Mouse (Mus musculus): Measurements from ENCODE around the gene Cdkn1a. TPM values are rescaled to one million over a fixed set of nuclear protein-coding genes. Genes with fewer than 3 reads are reported as not detected.

The Cdkn1a gene
- polyA plus RNA-seq, 1 experiment, result 10.5 TPM

GRCm38 (mm10) chr17:29059581-29059980, 31.2 kb upstream of the Cdkn1a start:
- H3K27me3 ChIP-seq (ENCODE audit: control insufficient read depth, insufficient read depth, low read length), result no peaks in the 10 kb centered on the region
- TF ChIP-seq CTCF (IDR thresholded peaks at IDR 0.05; ENCODE audit: control insufficient read depth, insufficient read depth, insufficient replicate concordance, low read depth, low read length) (no peak), POLR2A (IDR thresholded peaks at IDR 0.05; ENCODE audit: control insufficient read depth, low read depth, low read length) (no peak)
- no peaks in the 10 kb centered on the region for H3K36me3 ChIP-seq (ENCODE audit: control insufficient read depth, insufficient read depth, low read length)
- peak overlapping the region; percentile 41 for H3K4me3 ChIP-seq (ENCODE audit: control insufficient read depth, low read depth, low read length)
- no peak overlapping the region for H3K27ac ChIP-seq (ENCODE audit: control insufficient read depth, insufficient read depth, low read depth, low read length)
- no peaks in the 10 kb centered on the region; the same call in 1 of the 2 replicates for H3K4me1 ChIP-seq (ENCODE audit: control insufficient read depth, insufficient read depth, low read length)

- no peak for TF ChIP-seq CTCF (IDR thresholded peaks at IDR 0.05; ENCODE audit: control insufficient read depth, insufficient read depth, insufficient replicate concordance, low read depth, low read length)
- no peak for TF ChIP-seq POLR2A (IDR thresholded peaks at IDR 0.05; ENCODE audit: control insufficient read depth, low read depth, low read length)
- H3K27ac ChIP-seq (ENCODE audit: control insufficient read depth, insufficient read depth, low read depth, low read length), result no peak overlapping the region
- no peaks in the 10 kb centered on the region for H3K27me3 ChIP-seq (ENCODE audit: control insufficient read depth, insufficient read depth, low read length)
- no peak overlapping the region for H3K4me3 ChIP-seq (ENCODE audit: control insufficient read depth, low read depth, low read length)
- H3K36me3 ChIP-seq (ENCODE audit: control insufficient read depth, insufficient read depth, low read length), result no peaks in the 10 kb centered on the region
- no peaks in the 10 kb centered on the region; the same call in 1 of the 2 replicates for H3K4me1 ChIP-seq (ENCODE audit: control insufficient read depth, insufficient read depth, low read length)
Observed at GRCm38 (mm10) chr17:29060946-29061345, 29.8 kb upstream of the Cdkn1a start.

GRCm38 (mm10) chr17:29062119-29063035, 28.4 kb upstream of the Cdkn1a start:
- no peak for TF ChIP-seq POLR2A (IDR thresholded peaks at IDR 0.05; ENCODE audit: control insufficient read depth, low read depth, low read length)
- TF ChIP-seq CTCF (IDR thresholded peaks at IDR 0.05; ENCODE audit: control insufficient read depth, insufficient read depth, insufficient replicate concordance, low read depth, low read length), result no peak
- no peaks in the 10 kb centered on the region; the same call in 1 of the 2 replicates for H3K4me1 ChIP-seq (ENCODE audit: control insufficient read depth, insufficient read depth, low read length)
- no peaks in the 10 kb centered on the region for H3K27me3 ChIP-seq (ENCODE audit: control insufficient read depth, insufficient read depth, low read length)
- H3K36me3 ChIP-seq (ENCODE audit: control insufficient read depth, insufficient read depth, low read length), result no peaks in the 10 kb centered on the region
- H3K27ac ChIP-seq (ENCODE audit: control insufficient read depth, insufficient read depth, low read depth, low read length), result peak overlapping the region; percentile 26; the same call in 1 of the 2 replicates
- H3K4me3 ChIP-seq (ENCODE audit: control insufficient read depth, low read depth, low read length), result no peak overlapping the region

- H3K27ac ChIP-seq (ENCODE audit: control insufficient read depth, insufficient read depth, low read depth, low read length), result no peak overlapping the region
- no peaks in the 10 kb centered on the region for H3K27me3 ChIP-seq (ENCODE audit: control insufficient read depth, insufficient read depth, low read length)
- TF ChIP-seq CTCF (IDR thresholded peaks at IDR 0.05; ENCODE audit: control insufficient read depth, insufficient read depth, insufficient replicate concordance, low read depth, low read length) (no peak), POLR2A (IDR thresholded peaks at IDR 0.05; ENCODE audit: control insufficient read depth, low read depth, low read length) (no peak)
Observed at GRCm38 (mm10) chr17:29063121-29063987, 27.4 kb upstream of the Cdkn1a start.

GRCm38 (mm10) chr17:29063988-29064285, 26.8 kb upstream of the Cdkn1a start:
- Histone ChIP-seq H3K36me3 (ENCODE audit: control insufficient read depth, insufficient read depth, low read length) (no peaks in the 10 kb centered on the region), H3K27me3 (ENCODE audit: control insufficient read depth, insufficient read depth, low read length) (no peaks in the 10 kb centered on the region), H3K27ac (ENCODE audit: control insufficient read depth, insufficient read depth, low read depth, low read length) (no peak overlapping the region), H3K4me1 (ENCODE audit: control insufficient read depth, insufficient read depth, low read length) (no peaks in the 10 kb centered on the region; the same call in 1 of the 2 replicates), H3K4me3 (ENCODE audit: control insufficient read depth, low read depth, low read length) (no peak overlapping the region)
- TF ChIP-seq CTCF (IDR thresholded peaks at IDR 0.05; ENCODE audit: control insufficient read depth, insufficient read depth, insufficient replicate concordance, low read depth, low read length), result no peak
- no peak for TF ChIP-seq POLR2A (IDR thresholded peaks at IDR 0.05; ENCODE audit: control insufficient read depth, low read depth, low read length)

More at GRCm38 (mm10) chr17:29063121-29063987, 27.4 kb upstream of the Cdkn1a start:
- no peaks in the 10 kb centered on the region; the same call in 1 of the 2 replicates for H3K4me1 ChIP-seq (ENCODE audit: control insufficient read depth, insufficient read depth, low read length)
- no peak overlapping the region for H3K4me3 ChIP-seq (ENCODE audit: control insufficient read depth, low read depth, low read length)
- no peaks in the 10 kb centered on the region for H3K36me3 ChIP-seq (ENCODE audit: control insufficient read depth, insufficient read depth, low read length)

- Histone ChIP-seq H3K4me1 (ENCODE audit: control insufficient read depth, insufficient read depth, low read length) (no peaks in the 10 kb centered on the region; the same call in 1 of the 2 replicates), H3K27me3 (ENCODE audit: control insufficient read depth, insufficient read depth, low read length) (no peaks in the 10 kb centered on the region), H3K4me3 (ENCODE audit: control insufficient read depth, low read depth, low read length) (peak overlapping the region; percentile 10), H3K36me3 (ENCODE audit: control insufficient read depth, insufficient read depth, low read length) (no peaks in the 10 kb centered on the region), H3K27ac (ENCODE audit: control insufficient read depth, insufficient read depth, low read depth, low read length) (no peak overlapping the region)
- TF ChIP-seq POLR2A (IDR thresholded peaks at IDR 0.05; ENCODE audit: control insufficient read depth, low read depth, low read length), result no peak
- TF ChIP-seq CTCF (IDR thresholded peaks at IDR 0.05; ENCODE audit: control insufficient read depth, insufficient read depth, insufficient replicate concordance, low read depth, low read length), result no peak
Observed at GRCm38 (mm10) chr17:29065245-29065940, 25.4 kb upstream of the Cdkn1a start.

All from testis, adult 2 months (tissue).